Mouse (Mus musculus) left cerebral cortex, adult 18-20 months (tissue): ENCODE results near the gene Batf3. TPM values are rescaled to one million over a fixed set of nuclear protein-coding genes. Genes with fewer than 3 reads are reported as not detected.
"Not testable (repeated sequence)": the region's sequence is repeated elsewhere in the genome, so short reads cannot be mapped to it uniquely, and the experiment has no call there.

Experiments
- DNase-seq, 2 experiments: peaks; one replicate each; pipeline ENCODE4 v3.0.0; 2021 to 2022; ENCODE audit warnings: low spot score in 2 of 2, mixed read lengths in 1 of 2
- total RNA-seq, 2 experiments: library from RNA; stranded (reverse); gene quantifications; 2 replicates each; pipeline ENCODE4 v1.2.3; 2021

The Batf3 gene
- total RNA-seq, 2 experiments from 2014 or later, result 3.0 TPM

DNA sequence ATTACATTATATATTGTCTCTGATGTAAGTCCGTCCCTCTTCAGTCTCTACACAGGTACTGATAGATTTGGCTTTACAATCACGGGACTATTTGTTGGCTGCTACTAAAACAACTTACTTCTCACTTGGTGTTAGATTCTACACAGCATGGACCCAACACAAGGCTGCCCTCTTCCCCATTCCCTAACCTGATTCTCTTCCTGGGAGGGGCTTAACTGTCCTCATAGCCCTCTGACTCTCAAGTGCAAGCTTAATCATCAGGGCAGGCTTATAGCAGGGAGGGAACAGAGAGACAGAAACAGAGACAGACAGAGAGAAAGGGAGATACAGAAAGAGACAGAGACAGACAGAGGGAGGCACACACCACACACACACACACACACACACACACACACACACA, 34.0 kb downstream of the Batf3 start:
- DNase-seq, result no peak

DNA sequence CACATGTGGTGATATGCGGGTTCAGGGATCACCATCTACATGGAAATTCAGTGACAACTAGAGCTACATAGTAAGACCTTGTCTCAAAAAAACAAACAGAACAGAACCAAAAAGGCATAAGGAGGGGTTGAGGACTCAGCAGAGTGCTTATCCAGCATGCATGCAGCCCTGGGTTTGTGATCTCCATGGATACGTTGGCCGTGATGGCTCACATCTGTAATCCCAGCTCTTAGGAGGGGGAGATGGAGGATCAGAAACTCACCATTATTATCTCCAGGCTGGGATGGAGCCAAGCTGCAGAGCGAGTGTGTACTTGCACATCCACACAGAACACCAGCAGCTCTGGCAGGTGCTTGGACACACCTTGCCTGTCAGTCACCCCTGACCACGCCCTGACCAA, 34.6 kb downstream of the Batf3 start:
- DNase-seq, result no peak

- DNase-seq, result no peak
Measured at GRCm38 (mm10) chr1:191132934-191133333, 35.3 kb downstream of the Batf3 start.

DNA sequence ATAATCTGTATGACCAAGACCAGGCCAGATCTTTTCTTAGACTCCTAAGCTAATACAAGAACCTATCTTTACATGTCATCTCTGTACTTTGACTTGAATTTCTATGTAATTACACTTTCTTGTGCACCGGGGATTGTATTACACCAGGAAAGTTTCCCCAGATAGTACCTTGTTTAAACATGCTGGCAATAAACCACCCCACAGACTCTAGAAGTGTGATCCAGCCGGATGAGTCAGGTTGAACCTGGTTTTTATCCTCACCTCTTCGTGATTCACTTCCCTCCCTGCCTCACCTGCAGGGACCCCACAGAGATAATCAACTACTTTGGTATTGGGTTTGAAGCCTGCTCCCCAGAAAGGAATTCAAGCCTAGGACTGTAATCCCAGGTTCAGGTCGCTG, 37.8 kb downstream of the Batf3 start:
- DNase-seq, result no peak

- DNase-seq, result no peak
Measured at GRCm38 (mm10) chr1:191138436-191138835, 40.8 kb downstream of the Batf3 start.

GRCm38 (mm10) chr1:191138874-191139495, 41.3 kb downstream of the Batf3 start:
- no peak for DNase-seq

DNA sequence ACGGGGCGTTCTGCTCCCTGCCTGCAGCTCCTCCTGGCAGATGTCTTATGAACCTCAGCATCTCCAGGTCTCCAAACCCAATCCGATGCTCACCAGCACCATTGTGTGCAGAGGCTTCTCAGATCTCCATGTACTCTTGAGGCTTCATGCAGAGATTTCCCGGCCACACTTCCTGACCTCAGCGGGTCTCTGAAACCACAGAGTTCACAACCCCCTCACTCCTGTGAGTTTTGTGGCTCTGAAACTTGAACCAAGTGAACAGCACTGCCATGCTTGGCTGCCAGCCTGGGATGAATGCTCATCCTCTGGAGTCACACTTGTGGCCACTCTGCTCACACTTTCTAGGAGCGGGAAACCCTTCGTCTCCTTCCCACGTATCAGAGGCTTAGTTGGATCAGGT, 43.3 kb downstream of the Batf3 start:
- no peak for DNase-seq

DNA sequence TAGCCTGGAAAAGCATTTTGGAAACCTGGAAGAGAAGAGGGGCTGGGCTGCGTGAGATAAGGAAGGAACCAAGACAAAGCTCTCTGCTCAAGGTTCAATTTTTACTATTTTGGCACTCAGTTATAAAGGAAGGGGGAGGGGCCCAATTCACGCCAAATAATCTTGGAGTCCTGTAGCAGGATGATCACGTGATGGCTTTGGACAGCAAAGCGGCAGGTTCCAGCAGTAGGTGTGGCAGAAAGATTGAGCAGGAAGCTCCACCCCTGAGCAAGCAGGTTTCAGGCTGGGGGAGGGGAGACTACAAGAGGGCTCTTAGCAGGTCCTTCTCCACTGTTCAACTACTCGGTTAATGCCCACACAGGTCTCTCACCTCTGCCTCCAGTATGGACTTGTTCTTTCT, 51.8 kb downstream of the Batf3 start:
- DNase-seq, result not testable (repeated sequence)

DNA sequence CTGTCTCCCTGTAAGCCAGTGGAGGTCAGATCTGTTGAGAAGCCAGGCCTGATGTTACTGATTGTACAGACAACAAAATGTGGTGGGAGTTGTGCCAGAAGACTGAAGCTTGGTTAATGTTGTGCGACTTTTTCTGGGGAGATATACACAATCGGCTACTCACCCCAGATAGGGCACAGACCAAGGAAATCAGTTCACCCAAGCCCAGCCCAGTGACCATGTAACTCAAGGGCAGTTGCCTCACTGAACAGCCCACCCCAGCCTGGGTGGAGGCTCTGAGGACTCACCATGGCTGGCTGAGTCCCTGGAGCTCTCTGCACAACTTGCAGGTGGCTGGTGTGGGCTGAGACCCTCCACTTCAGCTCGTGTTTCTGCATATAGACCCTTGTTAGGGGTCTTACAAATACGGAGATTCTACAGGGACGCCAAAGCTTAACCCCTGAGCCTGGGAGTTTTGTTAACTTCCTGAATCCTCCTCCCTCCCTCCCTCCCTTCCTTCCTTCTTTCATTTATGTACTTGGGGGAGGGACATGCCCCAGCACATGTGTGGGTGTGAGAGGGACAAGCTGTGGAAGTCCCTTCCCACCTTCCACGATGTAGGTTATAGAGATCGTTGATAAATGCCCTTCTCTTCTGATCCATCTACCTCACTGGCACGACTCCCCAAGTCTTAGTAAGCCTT, 53.4 kb downstream of the Batf3 start:
- no peak for DNase-seq

- DNase-seq, result peak; percentile 42 to 54
Measured at GRCm38 (mm10) chr1:191153052-191153451, 55.4 kb downstream of the Batf3 start.

GRCm38 (mm10) chr1:191154314-191154713, 56.7 kb downstream of the Batf3 start:
- DNase-seq, result no peak

Other genes starting within 250 kb of the Batf3 start
- gene Rps6kc1, start 186.1 kb upstream of the Batf3 start, total RNA-seq, result 100 to 1,000 TPM; 138 to 147 TPM
- gene Angel2, start 172.7 kb upstream of the Batf3 start, total RNA-seq, result 10 to 100 TPM; 56.2 to 56.7 TPM
- gene Vash2, start 118.6 kb upstream of the Batf3 start, total RNA-seq, result 1 to 10 TPM; 1.8 to 2.9 TPM
- 10 to 100 TPM; 11.5 to 14.5 TPM for gene Flvcr1, start 71.7 kb upstream of the Batf3 start, total RNA-seq
- not detected for gene Spata45, start 61.2 kb upstream of the Batf3 start, total RNA-seq
- gene Tatdn3, start 34.9 kb upstream of the Batf3 start, total RNA-seq, result 10 to 100 TPM; 27.1 to 27.8 TPM
- gene Nsl1, start 34.8 kb upstream of the Batf3 start, total RNA-seq, result under 1 TPM; 0.23 to 0.56 TPM
- not detected for gene Fam71a, start 67.0 kb downstream of the Batf3 start, total RNA-seq
- gene Atf3, start 120.2 kb downstream of the Batf3 start, total RNA-seq, result 1 to 10 TPM in 1 of 2 experiments, under 1 TPM in 1; 0.91 to 3.1 TPM
- gene Nenf, start 220.3 kb downstream of the Batf3 start, total RNA-seq, result 10 to 100 TPM; 76.1 to 80.3 TPM
- 10 to 100 TPM in 1 of 2 experiments, 1 to 10 TPM in 1; 8.2 to 10.4 TPM for gene Tmem206, start 228.1 kb downstream of the Batf3 start, total RNA-seq